Mouse (Mus musculus) adrenal gland, adult 2 months (tissue): ENCODE results near the gene Slc38a10. TPM values are rescaled to one million over a fixed set of nuclear protein-coding genes. Genes with fewer than 3 reads are reported as not detected.

Source experiments
- DNase-seq: peaks from one replicate; pipeline ENCODE4 v3.0.0; 2021
- polyA plus RNA-seq: library from polyadenylated mRNA; depleted of rRNA; stranded (reverse); fragments of >200 nt; gene quantifications from 2 replicates; pipeline ENCODE4 v1.2.3, GENCODE M21; 2012
- total RNA-seq, 2 experiments: library from RNA; stranded (reverse); gene quantifications; 2 replicates each; pipeline ENCODE4 v1.2.3; 2021

The Slc38a10 gene
- total and polyA plus RNA-seq, 3 experiments = 119 to 148 (median 146) TPM

- DNase-seq = peak; percentile 71
Observed at GRCm38 (mm10) chr11:120103431-120103997, 47.6 kb downstream of the Slc38a10 start.

GRCm38 (mm10) chr11:120101036-120101435, 50.1 kb downstream of the Slc38a10 start:
- peak; percentile 60 for DNase-seq

DNA sequence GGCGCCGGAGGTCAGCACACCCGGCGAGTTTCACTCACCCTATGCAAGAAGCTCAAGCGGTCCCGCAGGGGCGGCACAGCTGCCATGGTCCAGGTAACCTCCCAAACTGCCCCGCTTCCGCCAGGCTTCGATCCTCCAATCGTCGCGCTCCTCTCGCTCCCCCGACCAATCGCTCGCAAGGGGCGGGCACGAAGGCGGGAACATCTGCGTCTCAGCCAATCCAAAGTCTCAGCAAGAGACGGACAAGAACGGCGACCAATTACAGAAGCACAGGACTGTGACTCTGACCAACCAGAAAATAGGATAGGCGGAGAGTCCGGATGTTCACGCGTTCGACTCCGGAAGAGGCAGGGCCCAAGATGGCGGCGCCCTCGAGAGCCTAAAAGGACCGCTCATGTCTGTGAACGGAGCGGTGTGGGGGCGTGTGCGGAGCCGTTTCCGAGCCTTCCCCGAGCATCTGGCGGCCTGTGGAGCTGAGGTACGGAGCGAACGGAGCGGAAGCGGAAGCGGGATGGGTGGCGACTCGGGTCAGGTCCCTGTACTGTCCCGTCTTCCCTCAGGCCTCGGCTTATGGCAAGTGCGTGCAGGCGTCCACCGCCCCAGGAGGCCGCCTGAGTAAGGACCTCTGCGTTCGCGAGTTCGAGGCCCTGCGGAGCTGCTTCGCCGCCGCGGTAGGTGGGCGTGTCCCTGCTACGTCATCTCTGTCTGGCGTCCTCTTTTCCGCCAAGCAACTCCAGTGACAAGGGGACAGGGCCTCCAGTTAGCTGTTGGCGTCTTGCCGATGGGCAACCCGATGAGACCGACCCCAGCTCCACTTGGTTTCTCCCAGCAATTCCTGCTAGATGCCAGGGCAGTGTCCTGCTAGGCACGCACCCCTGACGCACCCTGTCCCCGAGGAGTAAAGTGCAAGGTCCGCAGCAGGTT, 52.3 kb downstream of the Slc38a10 start, which contains the start of the genes Tepsin and Ndufaf8:
Tepsin (minus strand) TSS at position 144 of the 924 bp plus-strand sequence.
Ndufaf8 (plus strand) TSS at position 341 of the 924 bp plus-strand sequence.
- peak; percentile 99 for DNase-seq

DNA sequence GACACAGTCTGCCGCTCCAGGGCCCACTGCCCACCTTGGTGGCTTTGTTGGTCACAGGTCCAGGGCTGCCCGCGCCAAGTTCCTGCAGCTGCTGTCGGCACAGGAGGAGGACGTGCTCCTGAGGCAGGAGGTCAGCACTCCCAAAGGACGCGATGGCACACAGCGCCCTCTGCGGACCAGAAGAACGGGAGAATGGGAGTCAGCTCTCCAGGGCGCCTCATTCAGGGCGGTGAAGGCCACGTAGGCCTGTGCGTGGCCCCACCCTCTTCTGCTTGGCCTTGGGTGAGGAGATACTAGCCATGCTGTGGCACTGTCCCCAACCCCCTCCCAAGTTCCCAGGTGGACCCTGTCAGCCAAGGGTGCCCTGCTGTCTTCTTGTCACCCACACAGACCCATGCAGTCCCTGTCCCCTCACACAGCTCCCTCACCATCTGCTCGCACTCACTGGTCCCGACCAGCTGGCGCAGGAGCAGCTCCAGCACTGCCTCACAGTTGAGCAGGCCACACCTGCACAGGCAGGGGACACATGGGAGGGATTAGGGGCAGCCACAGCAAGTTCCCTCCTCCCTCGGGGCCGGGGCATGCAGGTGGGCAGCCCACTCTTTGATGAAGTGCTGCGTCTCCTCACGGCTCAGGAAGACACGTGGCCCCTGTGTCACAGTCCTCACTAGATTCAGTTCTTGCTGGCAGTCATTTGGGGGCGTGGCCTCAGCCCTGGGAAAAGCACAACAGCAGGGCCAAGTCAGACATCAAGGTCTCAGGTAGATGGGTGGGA, 58.1 kb downstream of the Slc38a10 start:
- peak; percentile 88 for DNase-seq

GRCm38 (mm10) chr11:120090661-120091060, 60.5 kb downstream of the Slc38a10 start:
- no peak for DNase-seq

GRCm38 (mm10) chr11:120086702-120087152, 64.4 kb downstream of the Slc38a10 start, which contains the start of gene Cep131:
Gene Cep131, minus strand, starts transcription at chr11:120086827.
- peak; percentile 99 for DNase-seq

DNA sequence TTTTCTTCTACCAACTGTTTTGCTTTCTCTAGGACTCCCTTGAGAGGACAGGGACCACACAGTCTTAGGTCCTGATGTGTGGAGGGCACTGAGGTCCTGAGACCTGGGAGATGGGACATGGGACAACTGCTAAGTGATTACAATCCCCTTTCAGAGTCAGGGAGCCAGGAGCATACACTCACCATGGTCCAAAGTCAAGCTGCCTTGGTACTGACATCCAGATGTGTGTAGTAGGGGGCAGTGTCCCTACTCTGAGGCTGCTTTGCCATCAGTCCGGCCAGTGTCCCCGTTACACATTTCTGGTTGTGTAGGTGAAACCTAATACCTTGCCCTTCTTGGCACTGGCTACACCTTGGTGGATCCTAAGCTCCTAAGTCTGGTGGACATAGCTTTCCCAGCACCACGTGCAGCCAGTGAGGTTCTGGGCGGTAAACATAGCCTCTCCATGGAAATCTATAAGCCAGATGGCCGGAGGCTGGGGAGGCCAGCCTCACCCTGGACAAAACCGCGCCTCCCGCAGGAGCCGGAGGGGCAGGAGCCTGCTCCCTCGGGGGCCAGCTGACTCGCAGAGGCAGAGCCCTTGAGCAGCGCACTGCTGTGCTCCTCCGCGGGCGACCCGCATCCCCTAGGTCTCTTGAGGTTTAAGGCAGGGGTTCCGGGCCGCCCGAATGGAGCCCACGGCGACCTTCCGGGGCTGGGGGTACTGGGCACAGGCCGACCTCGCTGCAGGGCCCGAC, 65.1 kb downstream of the Slc38a10 start:
- peak; percentile 63 for DNase-seq

DNA sequence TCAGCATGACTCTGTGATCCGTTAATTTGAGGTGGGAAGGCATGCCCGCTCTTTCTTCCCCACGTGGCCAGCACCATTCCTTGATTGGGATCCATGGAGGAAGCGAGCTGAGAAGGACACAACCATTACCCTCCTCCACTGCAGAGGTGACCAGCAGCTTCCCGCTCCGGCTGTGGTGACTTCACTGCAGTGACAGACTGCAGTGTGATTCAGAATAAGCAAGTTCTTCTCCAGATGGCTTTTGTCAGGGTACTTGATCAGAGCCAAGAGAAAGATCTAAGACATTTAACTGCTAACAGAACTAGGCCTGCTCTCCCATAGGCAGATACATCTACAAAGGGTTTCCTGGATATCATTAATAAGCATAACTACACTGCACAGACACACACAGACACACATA, 70.9 kb downstream of the Slc38a10 start:
- DNase-seq = no peak

- DNase-seq = peak; percentile 92
Observed at GRCm38 (mm10) chr11:120076191-120076590, 75.0 kb downstream of the Slc38a10 start.

GRCm38 (mm10) chr11:120072986-120073647, 78.0 kb downstream of the Slc38a10 start:
- DNase-seq = no peak

DNA sequence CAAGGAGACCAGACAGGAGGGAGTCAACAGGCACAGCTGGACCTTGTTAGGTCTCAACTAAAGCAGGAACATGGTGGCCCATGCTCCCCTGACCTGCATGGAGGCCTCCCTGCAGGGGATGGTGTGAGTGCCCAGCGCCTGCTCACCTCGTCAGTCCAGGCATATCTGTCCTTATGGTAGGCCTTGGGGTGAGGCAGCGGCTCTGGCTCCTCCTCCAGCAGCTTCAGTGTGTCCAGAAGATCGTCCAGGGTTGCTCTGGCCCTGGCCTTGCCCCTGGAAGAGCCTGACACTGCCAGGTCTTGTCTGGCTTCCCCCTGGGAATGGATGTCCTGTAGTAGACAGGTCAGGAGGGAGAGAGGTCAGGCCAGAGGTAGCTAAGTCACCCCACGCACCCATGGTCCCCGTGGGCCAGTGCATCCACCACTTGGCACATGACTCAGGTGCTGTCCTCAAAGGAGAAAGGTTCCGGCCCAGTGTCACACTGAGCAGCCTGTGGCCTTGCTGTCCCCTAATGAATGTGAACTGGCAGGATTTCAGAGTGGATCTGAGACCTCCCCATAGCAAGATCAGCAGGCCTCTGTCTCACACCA, 79.3 kb downstream of the Slc38a10 start:
- DNase-seq = peak; percentile 88

GRCm38 (mm10) chr11:120071065-120071464, 80.1 kb downstream of the Slc38a10 start:
- peak; percentile 54 for DNase-seq

DNA sequence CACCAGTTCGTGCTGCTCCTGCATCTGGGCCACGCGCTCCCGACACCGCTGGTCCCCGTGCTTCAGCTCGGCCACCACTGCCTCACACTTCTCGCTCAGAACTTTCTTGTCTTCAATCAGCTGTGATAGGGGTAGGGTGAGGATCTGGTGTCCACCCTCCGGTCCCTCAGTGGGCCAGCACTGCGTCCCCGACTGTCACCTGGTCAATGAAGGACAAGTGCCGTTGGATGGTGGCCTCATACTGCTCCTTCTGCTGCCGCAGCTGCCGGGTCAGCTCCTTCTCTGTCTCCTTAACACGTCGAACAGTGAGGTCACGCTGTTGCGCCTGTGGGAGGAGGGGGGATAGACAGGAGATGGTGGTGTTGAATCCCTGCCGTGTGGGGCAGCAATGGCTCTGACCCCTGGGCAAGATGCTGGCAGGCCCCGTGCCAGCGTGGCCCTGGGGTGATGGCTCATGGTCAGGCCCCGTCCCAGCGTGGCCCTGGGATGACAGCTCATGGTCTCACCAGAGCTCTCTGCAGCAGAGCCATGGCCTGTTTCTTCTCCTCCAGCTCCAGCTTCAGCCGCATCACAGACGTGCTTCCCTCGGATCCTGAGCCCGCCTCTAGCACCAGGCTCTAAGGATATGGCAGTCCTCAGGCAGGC, 80.7 kb downstream of the Slc38a10 start:
- peak; percentile 90 for DNase-seq

GRCm38 (mm10) chr11:120069261-120069660, 81.9 kb downstream of the Slc38a10 start:
- DNase-seq = peak; percentile 16

GRCm38 (mm10) chr11:120067834-120068233, 83.3 kb downstream of the Slc38a10 start:
- DNase-seq = peak; percentile 6

DNA sequence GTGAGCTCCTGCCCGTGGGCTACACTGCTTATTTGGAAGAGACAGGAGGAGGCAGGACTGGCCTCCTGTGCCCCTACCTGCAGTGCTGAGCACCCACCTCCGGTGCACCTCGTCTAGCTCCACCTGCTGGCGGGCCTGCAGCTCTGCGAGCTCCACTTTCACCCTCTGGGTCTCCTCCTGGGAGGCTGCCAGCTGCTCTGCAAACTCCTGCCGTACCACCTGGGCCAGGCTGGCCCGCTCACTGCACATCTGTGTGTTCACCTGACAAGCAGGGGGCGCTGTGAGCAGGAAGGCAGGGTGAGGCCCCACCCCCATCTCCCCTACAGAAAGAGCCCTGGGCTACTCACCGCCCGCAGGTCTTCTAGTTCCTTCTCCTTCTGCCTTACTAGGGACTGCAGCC, 85.9 kb downstream of the Slc38a10 start:
- peak; percentile 50 for DNase-seq

DNA sequence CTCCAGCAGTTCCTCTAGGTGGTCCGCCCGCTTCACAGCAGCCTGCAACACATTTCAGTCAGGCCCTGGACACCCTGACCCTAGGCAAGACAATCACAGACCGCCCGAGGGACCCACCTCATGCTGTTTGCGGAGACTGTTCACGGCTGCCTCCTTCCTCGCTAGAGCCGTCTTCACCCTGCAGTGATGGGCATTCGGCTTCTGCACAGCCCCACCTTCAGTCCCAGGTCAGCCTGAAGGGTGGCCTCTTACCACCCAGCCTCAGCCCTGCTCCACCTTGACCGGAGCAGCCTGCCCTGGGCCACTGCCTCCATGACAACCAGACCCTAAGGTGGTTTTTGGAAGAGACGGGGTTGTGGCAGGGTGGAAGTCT, 86.5 kb downstream of the Slc38a10 start:
- peak; percentile 4 for DNase-seq

DNA sequence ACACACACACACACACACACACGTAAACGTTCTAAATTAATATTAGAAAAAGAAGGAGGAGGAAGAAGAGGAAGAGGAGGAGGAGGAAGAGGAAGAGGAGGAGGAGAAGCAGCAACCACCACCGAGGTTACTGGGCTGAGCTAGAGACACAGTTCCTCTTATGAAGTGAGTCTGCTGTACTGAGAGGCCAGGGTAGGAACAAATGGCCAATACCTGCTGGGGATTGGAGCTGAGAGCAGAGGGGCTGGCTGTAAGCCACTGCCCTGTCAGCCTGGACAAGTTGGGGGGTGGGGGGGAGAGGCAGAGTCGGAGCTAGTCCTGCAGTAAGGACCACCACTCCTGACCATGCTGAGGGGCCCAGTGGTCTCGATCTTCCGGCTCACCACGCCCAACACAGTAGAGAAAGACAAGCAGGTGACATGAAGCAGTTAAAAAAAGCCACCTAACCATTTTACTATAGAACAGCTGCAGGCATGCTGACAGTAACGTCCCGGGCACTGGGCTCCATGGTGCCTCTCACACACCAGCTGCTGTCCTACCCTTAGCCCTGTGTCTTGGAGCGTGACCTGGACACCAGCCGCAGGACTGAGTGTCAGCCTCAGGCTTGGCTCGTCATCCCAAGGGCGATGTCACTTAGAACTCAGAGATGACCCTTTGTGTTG, 87.0 kb downstream of the Slc38a10 start:
- no peak for DNase-seq

DNA sequence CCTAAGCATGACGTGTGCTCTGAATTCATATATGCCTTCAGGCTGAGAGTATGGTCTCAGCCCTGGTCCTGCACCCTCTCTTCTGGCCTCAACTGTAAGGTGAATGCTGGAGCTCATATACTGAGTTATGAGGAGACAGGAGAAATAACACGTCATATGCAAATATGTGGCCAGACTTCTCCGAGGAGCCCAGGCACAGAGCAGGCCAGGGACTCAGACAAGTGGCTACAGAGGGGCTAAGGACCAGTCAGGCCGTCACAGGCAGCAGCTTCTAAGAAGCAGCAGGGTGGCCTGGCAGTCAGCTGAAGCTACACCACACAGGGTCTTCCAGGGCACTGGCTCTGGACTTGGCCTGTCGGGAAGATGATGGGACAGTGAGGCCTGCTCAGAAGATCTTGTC, 87.8 kb downstream of the Slc38a10 start:
- no peak for DNase-seq
